Mouse (Mus musculus) liver, embryonic 14.5 days (tissue): ENCODE results near the gene Snapin. TPM values are rescaled to one million over a fixed set of nuclear protein-coding genes. Genes with fewer than 3 reads are reported as not detected.

Source experiments
- ATAC-seq: fragments of 200-750 bp; cut with Nextera tagmentation; 2 replicates; pipeline ENCODE4 v1.8.0; 2017; ENCODE audit warnings: moderate number of reproducible peaks, mild to moderate bottlenecking, moderate library complexity; ENCODE audit not compliant: insufficient read depth
- DNase-seq, 3 experiments: peaks; one replicate each; pipeline ENCODE4 v3.0.0-alpha.2; 2012 to 2013; ENCODE audit warnings: low read depth in 3 of 3, low spot score in 3 of 3
- H3K27ac ChIP-seq: fragments of 300-500 bp; sonication (generic); 2 replicates; pipeline ENCODE4 v1.5.1; 2014; ENCODE audit warnings: moderate library complexity, mild to moderate bottlenecking, control low read depth, inconsistent platforms
- H3K27me3 ChIP-seq: fragments of 300-500 bp; sonication (generic); 2 replicates; pipeline ENCODE4 v1.6.1; 2014; ENCODE audit warnings: mild to moderate bottlenecking, low read length, moderate library complexity; ENCODE audit not compliant: control insufficient read depth, insufficient read depth
- H3K36me3 ChIP-seq: fragments of 300-500 bp; sonication (generic); replicated peaks from 2 replicates; pipeline ENCODE4 v1.6.1; 2014; ENCODE audit warnings: low read depth; ENCODE audit not compliant: control insufficient read depth, insufficient read depth
- H3K4me1 ChIP-seq, 2 experiments: fragments of 200-500 bp in 1 of 2; fragments of 300-500 bp in 1 of 2; sonication (generic) in 1 of 2; replicated peaks; 2 replicates each; pipeline ENCODE4 v1.6.1; 2012 to 2014; ENCODE audit warnings: antibody characterized with exemption in 1 of 2, inconsistent platforms in 1 of 2, low read length in 1 of 2; ENCODE audit not compliant: control insufficient read depth in 2 of 2, insufficient read depth in 2 of 2
- H3K4me2 ChIP-seq: fragments of 300-500 bp; sonication (generic); 2 replicates; pipeline ENCODE4 v1.6.1; 2014; ENCODE audit warnings: low read depth, mild to moderate bottlenecking, control low read depth, moderate library complexity
- H3K4me3 ChIP-seq, 2 experiments: fragments of 200-500 bp in 1 of 2; fragments of 300-500 bp in 1 of 2; sonication (generic) in 1 of 2; 2 replicates each; pipeline ENCODE4 v1.5.1; 2012 to 2014; ENCODE audit warnings: low read depth in 2 of 2, low read length in 2 of 2, mild to moderate bottlenecking in 2 of 2, control low read depth in 1 of 2, inconsistent platforms in 1 of 2, moderate library complexity in 1 of 2; ENCODE audit not compliant: insufficient read depth in 1 of 2
- H3K9ac ChIP-seq: fragments of 300-500 bp; sonication (generic); replicated peaks from 2 replicates; pipeline ENCODE4 v1.6.1; 2014; ENCODE audit warnings: mild to moderate bottlenecking, control low read depth, moderate library complexity
- H3K9me3 ChIP-seq: fragments of 300-500 bp; sonication (generic); 2 replicates; pipeline ENCODE4 v1.6.1; 2016; ENCODE audit warnings: low read length, mixed read lengths; ENCODE audit not compliant: control insufficient read depth
- CTCF ChIP-seq: IDR thresholded peaks from 2 replicates; pipeline ENCODE4 v1.5.1; 2016; ENCODE audit warnings: antibody characterized with exemption, low read depth, control low read depth
- EP300 ChIP-seq: IDR thresholded peaks from 2 replicates; pipeline ENCODE4 v1.6.1; 2016; ENCODE audit warnings: antibody characterized with exemption, low read depth
- WGBS: fragments of 180-500 bp; shearing (Covaris S2); extraction: QIAGEN DNeasy Blood & Tissue Kit; methylation state at CpG from one replicate; pipeline ENCODE4 v1.1.7; 2014; ENCODE audit not compliant: insufficient replicate concordance; 5-methylcytosine and 5-hydroxymethylcytosine counted together
- polyA plus RNA-seq, 2 experiments: library from polyadenylated mRNA; depleted of rRNA in 1 of 2; stranded (reverse) in 1 of 2; unstranded in 1 of 2; fragments of >200 nt; fragmentation: Nextera tagmentation in 1 of 2; extraction: Ambion mirVana in 1 of 2; gene quantifications; 2 replicates each; pipeline versions ENCODE4 v1.2.1 to v1.2.3; 2012 to 2014

The Snapin gene
- polyA plus RNA-seq, 2 experiments = 9.3 to 17.0 TPM

- DNase-seq = no peak
- H3K27ac ChIP-seq = no peak overlapping the region
- H3K4me3 ChIP-seq = no peak overlapping the region
- no peaks in the 10 kb centered on the region for H3K9me3 ChIP-seq
- H3K9ac ChIP-seq = no peak overlapping the region
- H3K4me2 ChIP-seq = no peak overlapping the region
- no peak for ATAC-seq
- no peak for TF ChIP-seq CTCF
- no peak for TF ChIP-seq EP300
- 68% methylated on average over 5 of the region's 5 CpGs for WGBS
- H3K27me3 ChIP-seq = no peaks in the 10 kb centered on the region; the same call in 1 of the 2 replicates
- peaks cover 14 to 26% of the 10 kb centered on the region in 2 experiments for H3K4me1 ChIP-seq
- H3K36me3 ChIP-seq = peaks cover 5% of the 10 kb centered on the region
These were observed 21.4 kb upstream of the Snapin start for GRCm38 (mm10) chr3:90512276-90512675.

DNA sequence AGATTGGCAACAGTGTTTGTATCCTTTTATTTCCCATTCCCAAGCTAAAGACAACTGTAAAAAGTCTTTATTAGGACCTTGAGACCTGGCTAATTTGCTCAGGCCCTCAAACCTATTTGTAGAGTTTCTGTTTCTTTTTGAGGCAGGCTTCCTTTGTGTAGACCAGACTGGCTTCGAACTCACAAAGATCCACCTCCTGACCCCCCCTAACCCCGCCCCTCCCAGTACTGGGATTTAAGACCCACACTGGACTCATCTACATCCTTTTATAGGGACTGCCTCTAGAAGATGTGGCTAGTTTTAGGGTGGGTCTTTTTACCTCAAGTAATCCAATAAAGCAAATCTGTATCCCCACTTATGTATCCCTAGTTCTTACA is 18.9 kb upstream of the Snapin start:
- ATAC-seq (no peak), DNase-seq (no peak)
- Histone ChIP-seq H3K9me3 (no peaks in the 10 kb centered on the region), H3K4me3 (peak overlapping the region; percentile 9 to 93), H3K4me2 (peak overlapping the region; percentile 67), H3K36me3 (peaks cover 31% of the 10 kb centered on the region), H3K27ac (peak overlapping the region; percentile 24), H3K4me1 (peaks cover 11 to 20% of the 10 kb centered on the region in 2 experiments), H3K27me3 (no peaks in the 10 kb centered on the region; the same call in 1 of the 2 replicates), H3K9ac (peak overlapping the region; percentile 25)
- 8% methylated on average over 2 of the region's 2 CpGs for WGBS
- TF ChIP-seq CTCF = no peak
- TF ChIP-seq EP300 = no peak

DNA sequence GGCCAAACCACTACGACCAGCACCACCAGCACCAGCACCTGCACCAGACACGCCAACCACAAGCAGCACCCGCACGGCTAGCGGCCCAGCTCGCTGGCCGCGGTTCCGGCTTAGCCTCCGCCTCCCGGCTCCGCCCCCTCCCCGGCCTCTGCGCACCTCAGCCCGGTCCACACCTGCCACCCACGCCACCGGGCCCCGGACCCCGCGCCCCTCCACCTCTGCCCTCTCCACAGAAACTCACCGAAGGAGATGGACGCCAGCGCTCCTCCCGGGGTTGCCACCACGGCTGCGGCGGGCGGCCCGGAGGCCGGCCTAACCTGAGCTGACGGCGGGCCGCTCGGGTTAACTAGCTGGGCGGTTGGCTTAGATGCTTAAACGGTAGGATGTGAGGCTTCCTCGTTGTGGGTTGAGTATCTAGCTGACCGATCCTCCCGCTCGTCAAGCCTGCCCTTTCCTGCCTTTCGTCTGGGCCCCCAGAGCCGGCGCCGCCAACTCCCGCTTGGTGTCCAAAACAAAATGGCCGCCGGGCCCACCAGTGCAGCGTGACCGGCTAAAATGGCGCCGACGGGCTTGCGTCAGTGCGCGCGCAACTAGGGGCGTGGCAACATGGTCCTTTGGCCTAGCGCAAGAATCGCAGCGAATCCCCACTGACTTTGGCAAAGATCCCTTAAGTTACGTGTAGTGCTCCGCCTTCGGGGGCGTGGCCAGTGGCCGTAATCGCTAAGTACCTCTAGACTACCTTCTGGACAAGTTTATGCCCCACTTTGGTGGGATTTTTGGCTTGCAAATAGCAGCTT is 18.3 kb upstream of the Snapin start, which contains the start of gene Chtop:
Gene Chtop (minus strand): TSS at position 549 of the 797 bp plus-strand sequence.
- H3K36me3 ChIP-seq = peaks cover 37% of the 10 kb centered on the region
- H3K4me1 ChIP-seq = peaks cover 11 to 15% of the 10 kb centered on the region in 2 experiments
- ATAC-seq (peak; percentile 92), DNase-seq (peak; percentile 98 to 99 (median 98))
- H3K27me3 ChIP-seq = no peaks in the 10 kb centered on the region; the same call in 1 of the 2 replicates
- H3K9me3 ChIP-seq = no peaks in the 10 kb centered on the region
- no peak for TF ChIP-seq CTCF
- TF ChIP-seq EP300 = no peak
- peak within 1 kb of the TSS; percentile 97 for H3K4me2 ChIP-seq
- peak within 1 kb of the TSS; percentile 93 to 97 for H3K4me3 ChIP-seq
- H3K9ac ChIP-seq = peak within 1 kb of the TSS; percentile 99
- under 1% methylated on average over 65 of the region's 66 CpGs for WGBS
- H3K27ac ChIP-seq = peak within 1 kb of the TSS; percentile 84

GRCm38 (mm10) chr3:90508287-90508949 is 17.6 kb upstream of the Snapin start:
- Histone ChIP-seq H3K27ac (peak overlapping the region; percentile 84), H3K4me2 (peak overlapping the region; percentile 97), H3K36me3 (peaks cover 44% of the 10 kb centered on the region), H3K4me1 (peaks cover 7 to 11% of the 10 kb centered on the region in 2 experiments), H3K9ac (peak overlapping the region; percentile 99), H3K4me3 (peak overlapping the region; percentile 93 to 97), H3K27me3 (no peaks in the 10 kb centered on the region; the same call in 1 of the 2 replicates), H3K9me3 (no peaks in the 10 kb centered on the region)
- under 1% methylated on average over 20 of the region's 20 CpGs for WGBS
- TF ChIP-seq CTCF (no peak), EP300 (no peak)
- ATAC-seq (no peak), DNase-seq (no peak)

DNA sequence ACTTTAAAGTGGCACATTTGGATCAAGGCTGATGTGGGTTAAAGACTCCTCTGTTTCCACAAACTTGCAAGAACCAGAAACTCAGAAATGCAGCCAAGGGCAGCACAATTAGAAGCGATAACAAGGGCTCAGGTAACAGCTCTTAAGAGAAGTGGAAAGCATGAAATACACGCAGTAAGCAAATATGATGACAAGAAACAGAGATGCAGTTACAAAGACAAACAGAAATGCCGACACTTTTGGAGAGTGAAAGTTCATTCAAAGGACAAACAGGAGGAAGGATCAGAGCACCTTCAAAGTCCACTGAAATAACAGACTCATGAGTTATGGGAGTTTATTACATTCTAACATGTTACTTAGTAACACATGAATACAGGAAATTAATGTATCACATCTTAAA is 15.5 kb upstream of the Snapin start:
- no peak for TF ChIP-seq EP300
- TF ChIP-seq CTCF = no peak
- DNase-seq (no peak), ATAC-seq (no peak)
- H3K9ac ChIP-seq = no peak overlapping the region
- H3K4me3 ChIP-seq = no peak overlapping the region
- no peaks in the 10 kb centered on the region for H3K27me3 ChIP-seq
- no peak overlapping the region for H3K4me2 ChIP-seq
- H3K27ac ChIP-seq = no peak overlapping the region
- H3K36me3 ChIP-seq = peaks cover 65% of the 10 kb centered on the region
- H3K9me3 ChIP-seq = no peaks in the 10 kb centered on the region
- 84% methylated on average over 3 of the region's 3 CpGs for WGBS
- H3K4me1 ChIP-seq = peaks cover 7 to 11% of the 10 kb centered on the region in 2 experiments
